Mouse (Mus musculus): ENCODE measurements around the gene Coro1a. TPM values are rescaled to one million over a fixed set of nuclear protein-coding genes. Genes with fewer than 3 reads are reported as not detected.
A peak's percentile ranks its signal among the peaks of the same experiment; 100 is the strongest.

The Coro1a gene
- polyA plus RNA-seq, 1 experiment, result 71.6 TPM

DNA sequence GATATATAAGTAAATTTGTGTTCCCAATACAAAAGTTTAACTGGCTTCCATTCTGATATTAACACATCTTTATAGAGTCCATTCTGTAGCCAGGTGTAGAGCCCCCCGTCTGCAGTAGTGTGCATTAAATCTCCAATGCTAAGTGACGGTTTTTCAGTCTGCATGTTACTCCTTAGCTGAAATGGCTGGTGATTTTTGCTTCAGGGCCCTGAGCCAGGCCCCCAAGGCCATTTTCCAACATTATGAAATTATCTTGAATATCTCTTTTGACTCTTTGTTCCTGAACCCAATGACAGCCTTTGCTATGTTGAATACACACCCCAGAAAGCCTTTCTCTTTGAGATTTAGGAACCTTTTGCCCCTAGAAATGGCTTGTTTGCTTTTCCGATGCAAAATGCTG, 47.8 kb downstream of the Coro1a start:
- Histone ChIP-seq H3K27ac (ENCODE audit: insufficient read depth, low read depth, low read length) (no peak overlapping the region), H3K4me1 (ENCODE audit: control insufficient read depth, insufficient read depth, low read length) (peaks cover 1% of the 10 kb centered on the region; the same call in 1 of the 2 replicates), H3K4me3 (ENCODE audit: insufficient read depth, low read depth, low read length) (no peak overlapping the region), H3K36me3 (ENCODE audit: control insufficient read depth, insufficient read depth, low read length) (no peaks in the 10 kb centered on the region; the same call in none of the 2 replicates), H3K27me3 (replicated peaks; ENCODE audit: control insufficient read depth, insufficient read depth, low read length) (no peaks in the 10 kb centered on the region)
- 91% methylated on average over 3 of the region's 3 CpGs for whole genome bisulfite sequencing
- TF ChIP-seq CTCF (conservative IDR thresholded peaks at IDR 0.05; ENCODE audit: insufficient read depth, insufficient read length, low read depth, low read length), result no peak
- no peak for TF ChIP-seq POLR2A (IDR thresholded peaks at IDR 0.05; ENCODE audit: low read depth, low read length)
- DNase-seq, result no peak

DNA sequence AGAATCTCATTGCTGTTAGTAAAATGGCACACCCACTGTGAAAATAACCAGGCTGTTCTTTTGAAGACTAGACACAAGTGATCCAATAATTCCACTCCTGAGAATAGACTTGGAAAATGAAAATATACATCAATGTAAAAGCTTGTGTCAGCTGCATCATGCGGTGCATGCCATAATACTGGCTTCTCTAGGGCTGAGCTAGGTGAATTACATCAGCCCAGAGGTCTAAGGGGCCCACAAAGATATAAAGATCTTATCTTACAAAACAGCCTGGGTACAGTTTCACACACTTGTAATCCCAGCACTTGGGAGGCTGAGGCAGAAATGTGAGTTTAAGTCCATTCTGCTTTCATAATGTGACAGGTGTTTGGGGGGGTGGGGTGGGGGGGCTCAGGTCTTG, 50.1 kb downstream of the Coro1a start:
- Histone ChIP-seq H3K27ac (ENCODE audit: insufficient read depth, low read depth, low read length) (no peak overlapping the region), H3K4me1 (ENCODE audit: control insufficient read depth, insufficient read depth, low read length) (peaks cover 2% of the 10 kb centered on the region; the same call in 1 of the 2 replicates), H3K4me3 (ENCODE audit: insufficient read depth, low read depth, low read length) (no peak overlapping the region), H3K36me3 (ENCODE audit: control insufficient read depth, insufficient read depth, low read length) (no peaks in the 10 kb centered on the region; the same call in 1 of the 2 replicates), H3K27me3 (replicated peaks; ENCODE audit: control insufficient read depth, insufficient read depth, low read length) (no peaks in the 10 kb centered on the region)
- WGBS, result 90% methylated on average over 1 of the region's 1 CpGs
- DNase-seq, result no peak
- no peak for TF ChIP-seq CTCF (conservative IDR thresholded peaks at IDR 0.05; ENCODE audit: insufficient read depth, insufficient read length, low read depth, low read length)
- TF ChIP-seq POLR2A (IDR thresholded peaks at IDR 0.05; ENCODE audit: low read depth, low read length), result no peak

DNA sequence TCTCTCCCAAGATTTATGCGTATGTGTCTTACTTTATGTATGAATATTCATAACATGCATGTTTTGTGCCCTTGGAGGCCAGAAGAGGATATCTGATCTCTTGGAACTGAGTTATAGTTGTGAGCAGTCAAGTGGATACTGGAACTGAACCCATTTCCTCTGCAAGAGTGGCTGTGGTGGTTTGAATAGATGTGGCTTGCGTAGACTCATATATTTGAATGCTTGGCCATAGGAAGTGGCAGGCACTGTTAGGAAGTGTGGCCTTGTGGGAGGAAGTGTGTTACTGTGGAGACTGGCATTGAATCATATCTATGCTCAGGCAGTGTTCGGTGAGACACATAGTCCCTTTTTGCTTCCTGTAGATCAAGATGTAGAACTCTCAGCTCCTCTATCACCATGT, 51.9 kb downstream of the Coro1a start:
- 71% methylated on average over 3 of the region's 3 CpGs for WGBS
- H3K27me3 ChIP-seq (replicated peaks; ENCODE audit: control insufficient read depth, insufficient read depth, low read length), result no peaks in the 10 kb centered on the region
- H3K4me1 ChIP-seq (ENCODE audit: control insufficient read depth, insufficient read depth, low read length), result peaks cover 2% of the 10 kb centered on the region; the same call in 1 of the 2 replicates
- no peak overlapping the region for H3K27ac ChIP-seq (ENCODE audit: insufficient read depth, low read depth, low read length)
- no peak for TF ChIP-seq POLR2A (IDR thresholded peaks at IDR 0.05; ENCODE audit: low read depth, low read length)
- TF ChIP-seq CTCF (conservative IDR thresholded peaks at IDR 0.05; ENCODE audit: insufficient read depth, insufficient read length, low read depth, low read length), result no peak
- DNase-seq, result peak; percentile 24
- no peaks in the 10 kb centered on the region for H3K36me3 ChIP-seq (ENCODE audit: control insufficient read depth, insufficient read depth, low read length)
- H3K4me3 ChIP-seq (ENCODE audit: insufficient read depth, low read depth, low read length), result no peak overlapping the region

DNA sequence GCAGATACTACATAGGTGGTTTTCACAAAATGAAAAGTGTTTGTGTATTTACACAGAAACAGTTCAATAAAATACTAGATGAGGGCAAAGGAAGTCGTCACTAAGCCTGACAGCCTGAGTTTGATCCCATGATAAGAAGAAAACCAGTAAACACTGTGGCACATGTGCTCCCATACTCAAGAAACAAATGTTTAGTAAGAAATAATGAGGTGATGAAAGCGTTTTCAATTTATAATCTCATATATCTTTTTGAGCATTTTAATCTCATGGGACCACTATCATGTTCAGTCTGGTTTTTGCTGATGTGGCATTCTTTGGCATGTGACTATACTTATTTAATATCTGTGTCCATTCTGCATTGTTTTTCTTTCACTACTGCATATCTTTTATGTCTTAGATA, 53.6 kb downstream of the Coro1a start:
- Histone ChIP-seq H3K4me3 (ENCODE audit: insufficient read depth, low read depth, low read length) (no peak overlapping the region), H3K27ac (ENCODE audit: insufficient read depth, low read depth, low read length) (no peak overlapping the region), H3K4me1 (ENCODE audit: control insufficient read depth, insufficient read depth, low read length) (peaks cover 2% of the 10 kb centered on the region; the same call in 1 of the 2 replicates), H3K27me3 (replicated peaks; ENCODE audit: control insufficient read depth, insufficient read depth, low read length) (no peaks in the 10 kb centered on the region), H3K36me3 (ENCODE audit: control insufficient read depth, insufficient read depth, low read length) (no peaks in the 10 kb centered on the region)
- TF ChIP-seq CTCF (conservative IDR thresholded peaks at IDR 0.05; ENCODE audit: insufficient read depth, insufficient read length, low read depth, low read length), result no peak
- WGBS, result 73% methylated on average over 2 of the region's 2 CpGs
- DNase-seq, result no peak

DNA sequence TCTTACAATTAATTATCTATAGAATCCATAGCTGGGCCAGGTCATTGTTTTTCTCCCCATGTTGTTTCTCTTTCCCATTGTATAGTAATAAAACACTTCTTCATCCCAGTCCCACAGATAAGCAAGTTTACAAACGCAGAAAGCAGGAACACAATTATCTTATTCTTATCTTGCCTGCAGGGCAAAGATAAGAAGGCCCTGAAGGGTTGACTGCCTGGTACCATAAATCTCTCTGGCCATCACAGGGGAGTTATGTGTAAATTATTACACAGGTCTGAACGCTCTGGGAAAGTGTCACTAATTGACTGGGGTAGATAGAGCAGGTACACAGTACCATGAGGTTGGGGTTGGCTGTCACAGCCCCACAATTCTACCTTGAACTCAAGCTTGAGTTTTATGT, 56.7 kb downstream of the Coro1a start:
- no peak overlapping the region for H3K27ac ChIP-seq (ENCODE audit: insufficient read depth, low read depth, low read length)
- H3K4me3 ChIP-seq (ENCODE audit: insufficient read depth, low read depth, low read length), result no peak overlapping the region
- no peak for DNase-seq
- 40% methylated on average over 2 of the region's 2 CpGs for WGBS
- TF ChIP-seq POLR2A (IDR thresholded peaks at IDR 0.05; ENCODE audit: low read depth, low read length) (no peak), CTCF (conservative IDR thresholded peaks at IDR 0.05; ENCODE audit: insufficient read depth, insufficient read length, low read depth, low read length) (no peak)
- no peaks in the 10 kb centered on the region for H3K27me3 ChIP-seq (replicated peaks; ENCODE audit: control insufficient read depth, insufficient read depth, low read length)
- H3K4me1 ChIP-seq (ENCODE audit: control insufficient read depth, insufficient read depth, low read length), result peaks cover 2% of the 10 kb centered on the region; the same call in 1 of the 2 replicates
- no peaks in the 10 kb centered on the region for H3K36me3 ChIP-seq (ENCODE audit: control insufficient read depth, insufficient read depth, low read length)

Other genes starting within 250 kb of the Coro1a start
- 0.35 and 144 TPM in 2 replicates for gene Atp2a1, start 244.7 kb downstream of the Coro1a start, polyA plus RNA-seq (2012; rRNA removed)
- gene Sh2b1, start 232.4 kb downstream of the Coro1a start, polyA plus RNA-seq (2012; rRNA removed), result 62.8 and 71.7 TPM in 2 replicates
- gene Tufm, start 220.4 kb downstream of the Coro1a start, polyA plus RNA-seq (2012; rRNA removed), result 219 and 227 TPM in 2 replicates
- 70.6 and 90.5 TPM in 2 replicates for gene Atxn2l, start 204.3 kb downstream of the Coro1a start, polyA plus RNA-seq (2012; rRNA removed)
- gene Eif3c, start 141.4 kb downstream of the Coro1a start, polyA plus RNA-seq (2012; rRNA removed), result 105 TPM in 2 replicates
- gene Apobr, start 122.8 kb downstream of the Coro1a start, polyA plus RNA-seq (2012; rRNA removed), result 1.2 and 1.5 TPM in 2 replicates
- 117 and 120 TPM in 2 replicates for gene Cln3, start 122.0 kb downstream of the Coro1a start, polyA plus RNA-seq (2012; rRNA removed)
- 0.13 TPM in 1 of 2 replicates, not detected in the other for gene Il27, start 112.8 kb downstream of the Coro1a start, polyA plus RNA-seq (2012; rRNA removed)
- gene Nupr1, start 76.9 kb downstream of the Coro1a start, polyA plus RNA-seq (2012; rRNA removed), result 29.2 and 36.4 TPM in 2 replicates
- 28.1 and 34.7 TPM in 2 replicates for gene Sgf29, start 58.5 kb downstream of the Coro1a start, polyA plus RNA-seq (2012; rRNA removed)
- 29.0 and 30.1 TPM in 2 replicates for gene Sult1a1, start 31.4 kb downstream of the Coro1a start, polyA plus RNA-seq (2012; rRNA removed)
- gene Bola2, start 12.4 kb downstream of the Coro1a start, polyA plus RNA-seq (2012; rRNA removed), result 63.9 and 67.2 TPM in 2 replicates
- gene Slx1b, start 12.0 kb downstream of the Coro1a start, polyA plus RNA-seq (2012; rRNA removed), result 13.1 and 17.2 TPM in 2 replicates
- 210 and 216 TPM in 2 replicates for gene Mapk3, start 51.8 kb upstream of the Coro1a start, polyA plus RNA-seq (2012; rRNA removed)
- 58.2 and 61.4 TPM in 2 replicates for gene Gdpd3, start 58.5 kb upstream of the Coro1a start, polyA plus RNA-seq (2012; rRNA removed)
- 290 and 371 TPM in 2 replicates for gene Ypel3, start 69.2 kb upstream of the Coro1a start, polyA plus RNA-seq (2012; rRNA removed)
- 2.1 and 2.2 TPM in 2 replicates for gene Tbx6, start 73.7 kb upstream of the Coro1a start, polyA plus RNA-seq (2012; rRNA removed)
- gene Ppp4c, start 84.7 kb upstream of the Coro1a start, polyA plus RNA-seq (2012; rRNA removed), result 135 and 145 TPM in 2 replicates
- 4.2 and 6.3 TPM in 2 replicates for gene Fam57b, start 89.9 kb upstream of the Coro1a start, polyA plus RNA-seq (2012; rRNA removed)
- 0.46 TPM in 1 of 2 replicates, not detected in the other for gene 4930451I11Rik, start 123.9 kb upstream of the Coro1a start, polyA plus RNA-seq (2012; rRNA removed)
- gene Doc2a, start 139.6 kb upstream of the Coro1a start, polyA plus RNA-seq (2012; rRNA removed), result 0.15 and 0.33 TPM in 2 replicates
- gene Hirip3, start 154.2 kb upstream of the Coro1a start, polyA plus RNA-seq (2012; rRNA removed), result 4.2 and 6.6 TPM in 2 replicates
- gene Ino80e, start 154.6 kb upstream of the Coro1a start, polyA plus RNA-seq (2012; rRNA removed), result 39.6 and 47.0 TPM in 2 replicates
- 56.5 and 75.2 TPM in 2 replicates for gene Taok2, start 176.9 kb upstream of the Coro1a start, polyA plus RNA-seq (2012; rRNA removed)
- gene Tmem219, start 215.1 kb upstream of the Coro1a start, polyA plus RNA-seq (2012; rRNA removed), result 90.8 and 113 TPM in 2 replicates
- 21.4 and 21.9 TPM in 2 replicates for gene Kctd13, start 221.1 kb upstream of the Coro1a start, polyA plus RNA-seq (2012; rRNA removed)
- 0.19 TPM in 1 of 2 replicates, not detected in the other for gene Asphd1, start 241.8 kb upstream of the Coro1a start, polyA plus RNA-seq (2012; rRNA removed)
- gene Sez6l2, start 242.8 kb upstream of the Coro1a start, polyA plus RNA-seq (2012; rRNA removed), result 1.2 and 1.4 TPM in 2 replicates

Measured in kidney, adult 2 months (tissue).